Mouse (Mus musculus) Muller cell, postnatal 12 days (primary cell): ENCODE measurements around the gene Slc39a11.
A peak's percentile ranks its signal among the peaks of the same experiment; 100 is the strongest.

ENCODE experiments used
- DNase-seq: peaks from one replicate; pipeline ENCODE4 v3.0.0-alpha.2; 2015; ENCODE audit errors: inconsistent ontology term

Slc39a11 gene

GRCm38 (mm10) chr11:113409121-113409520 lies 240.8 kb downstream of the Slc39a11 start:
- no peak for DNase-seq

- DNase-seq, result no peak
Measured at GRCm38 (mm10) chr11:113407474-113407873, 242.4 kb downstream of the Slc39a11 start.

DNA sequence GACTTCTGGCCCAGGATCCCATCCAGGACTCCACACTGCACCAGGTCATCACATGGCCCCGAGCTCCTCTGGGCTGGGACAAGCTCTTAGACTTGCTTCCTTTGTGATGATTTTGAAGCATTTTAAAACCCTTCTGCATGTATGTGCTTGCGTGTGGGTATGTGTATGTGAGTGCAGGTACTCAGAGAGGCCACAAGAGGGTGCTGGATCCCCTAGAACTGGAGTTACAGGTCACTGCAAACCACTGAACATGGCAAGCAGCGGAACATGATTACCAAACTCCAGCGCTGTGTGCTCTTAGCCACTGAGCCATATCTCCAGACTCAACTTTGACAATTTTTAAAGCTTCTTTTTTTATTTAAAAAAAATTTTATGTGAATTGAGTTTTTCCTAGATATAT lies 249.0 kb downstream of the Slc39a11 start:
- DNase-seq, result no peak

DNA sequence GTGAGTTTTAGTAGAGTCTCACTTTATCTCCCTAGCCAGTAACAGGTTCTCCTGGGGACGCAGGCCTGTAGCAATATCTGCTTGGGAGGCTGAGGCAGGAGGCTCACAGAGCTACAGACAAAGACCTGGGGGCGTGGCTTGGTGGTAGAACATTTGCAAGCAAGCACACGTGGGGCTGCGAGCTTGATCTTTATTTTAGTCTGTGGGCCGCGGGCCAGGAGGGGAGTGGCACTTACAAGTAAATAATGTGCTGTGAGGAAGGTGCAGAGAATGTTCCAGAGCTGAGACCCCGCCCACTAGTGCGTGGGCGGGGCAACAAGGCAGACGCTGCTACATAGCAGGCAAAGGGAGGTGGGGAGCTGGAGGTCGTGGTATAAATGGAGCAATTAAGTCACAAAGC lies 250.3 kb downstream of the Slc39a11 start:
- no peak for DNase-seq

- no peak for DNase-seq
Measured at GRCm38 (mm10) chr11:113397394-113397793, 252.5 kb downstream of the Slc39a11 start.

DNA sequence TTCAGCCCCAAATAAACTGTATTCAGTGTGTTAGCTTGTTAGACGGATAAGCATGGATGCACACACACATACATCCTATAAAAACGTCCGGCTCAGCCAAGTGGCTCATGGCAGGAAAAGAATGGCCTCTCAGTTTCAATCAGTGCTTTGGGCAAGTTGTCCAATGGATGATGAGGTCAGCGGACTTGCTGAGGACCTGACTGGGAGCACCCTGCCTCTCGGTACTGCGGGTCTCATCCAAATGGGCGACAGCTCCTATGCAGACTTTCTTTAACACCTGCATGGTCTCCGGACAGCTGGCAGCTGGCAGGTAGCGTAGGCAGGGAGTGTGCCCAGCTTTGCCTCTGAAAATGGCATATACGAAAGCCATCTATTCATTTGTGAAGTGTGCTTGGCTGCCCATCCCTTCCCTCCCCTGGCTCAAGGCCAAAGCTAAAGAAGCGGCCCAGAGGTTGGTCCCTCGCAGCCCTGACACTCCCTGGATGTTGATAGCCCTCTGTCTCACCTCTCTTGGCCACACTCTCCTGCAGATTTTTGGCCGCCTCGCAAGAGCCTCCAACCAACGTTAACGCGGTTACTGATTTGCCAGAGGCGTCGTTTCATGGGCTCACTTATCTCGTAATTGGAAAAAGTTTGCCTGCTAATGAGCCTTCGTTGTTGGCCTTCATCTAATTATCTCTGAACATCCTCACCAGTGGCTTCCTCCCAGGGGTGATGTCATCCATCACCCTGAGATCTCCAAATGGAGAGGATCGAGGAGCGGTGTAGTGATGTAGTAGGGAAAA lies 256.3 kb downstream of the Slc39a11 start:
- peak; percentile 71 for DNase-seq

DNA sequence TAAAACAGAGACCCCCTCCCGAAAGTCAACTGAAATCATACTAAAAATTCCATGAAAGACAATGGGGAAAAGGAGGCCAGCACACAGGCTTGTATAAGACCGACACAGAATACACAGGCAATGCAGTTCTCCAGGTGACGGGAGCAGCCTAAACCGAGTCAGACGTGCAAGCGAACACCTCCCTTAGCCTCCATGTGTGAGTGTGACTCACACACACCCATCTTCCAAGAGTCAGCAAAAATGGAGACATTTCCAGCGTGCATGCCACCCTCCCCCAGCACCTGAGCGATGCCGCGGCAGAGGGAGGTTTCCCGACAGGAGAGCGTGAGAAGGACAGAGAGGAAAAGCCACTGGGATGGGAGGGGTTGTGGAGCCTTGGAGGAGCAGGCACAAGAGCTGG lies 258.2 kb downstream of the Slc39a11 start:
- DNase-seq, result no peak

DNA sequence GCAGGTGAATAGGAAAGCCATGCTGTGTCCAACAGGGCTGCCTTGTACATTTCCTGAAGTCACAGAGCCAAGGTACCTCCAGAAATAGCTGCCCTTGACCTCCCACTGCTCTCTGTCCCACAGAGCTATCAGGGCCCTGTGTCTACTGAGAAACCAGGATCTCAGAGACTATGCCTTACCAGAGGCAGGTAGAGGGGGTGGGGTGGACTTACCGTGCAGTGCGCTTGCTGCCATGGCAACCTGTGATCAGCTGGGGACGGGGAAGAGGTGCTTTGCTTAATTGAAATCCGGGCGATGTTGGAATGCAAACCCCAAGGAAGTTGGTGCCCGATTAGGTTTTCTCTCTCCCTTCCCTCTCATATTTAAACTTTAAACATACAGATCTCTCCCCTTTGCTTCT lies 260.2 kb downstream of the Slc39a11 start:
- DNase-seq, result no peak

DNA sequence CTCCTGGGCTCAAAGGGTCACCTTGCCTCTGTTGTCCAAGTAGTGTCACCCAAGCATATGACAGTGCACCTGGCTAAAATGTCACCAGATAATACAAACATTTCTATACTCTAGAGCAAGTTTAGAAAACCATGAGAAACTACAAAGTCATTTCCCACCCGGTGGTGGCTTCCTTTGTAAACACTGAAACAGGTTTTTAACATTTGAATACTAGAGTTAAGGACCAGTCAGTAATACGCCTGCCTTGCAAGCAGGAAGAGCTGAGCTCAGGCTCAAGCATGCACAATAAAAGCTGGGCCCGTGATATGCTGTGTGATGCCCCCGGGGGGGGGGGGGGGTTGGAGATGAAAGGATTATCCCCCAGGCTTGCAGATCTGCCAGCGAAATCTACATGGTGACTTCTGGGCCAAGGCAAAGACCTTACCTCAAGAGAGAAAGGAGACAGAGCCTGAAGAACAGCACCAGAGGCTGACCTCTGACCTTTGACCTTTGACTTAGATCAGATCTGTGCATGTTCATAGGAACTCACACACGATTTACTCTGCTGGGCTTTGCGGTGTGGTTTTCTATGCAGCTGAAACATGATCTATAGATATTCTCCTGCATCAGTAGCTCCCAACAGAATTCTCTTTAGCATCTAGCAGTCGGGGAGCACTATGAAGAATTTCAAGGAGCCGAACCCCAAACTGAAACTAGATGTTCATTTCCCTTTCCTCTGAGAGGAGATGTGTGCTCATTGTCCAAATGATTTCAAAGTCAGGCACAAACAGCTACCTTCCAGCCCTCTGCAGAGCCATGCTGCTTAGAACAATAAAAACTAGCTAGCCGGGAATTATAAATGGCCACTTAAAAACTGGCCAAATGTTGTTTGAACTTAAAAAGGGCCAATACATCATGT lies 267.0 kb downstream of the Slc39a11 start:
- no peak for DNase-seq

DNA sequence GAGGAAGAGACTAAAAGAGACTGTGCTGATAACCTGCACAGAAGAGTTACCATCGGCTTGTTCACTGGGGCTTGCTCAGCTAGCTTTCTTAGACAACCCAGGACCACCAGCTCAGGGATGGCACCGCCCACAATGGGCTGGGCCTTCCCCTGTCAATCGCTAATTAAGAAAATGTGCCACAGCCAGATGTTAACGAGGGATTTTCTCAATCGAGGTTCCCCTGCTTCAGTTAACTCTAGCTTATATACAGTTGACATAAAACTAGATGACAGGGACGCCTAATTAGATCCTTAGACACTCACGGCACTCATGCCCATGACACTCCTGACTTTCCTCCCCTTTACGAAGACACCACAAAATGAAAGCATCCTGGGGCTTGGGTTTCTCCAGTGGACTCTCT lies 268.3 kb downstream of the Slc39a11 start:
- DNase-seq, result no peak

- DNase-seq, result no peak
Measured at GRCm38 (mm10) chr11:113378867-113379266, 271.0 kb downstream of the Slc39a11 start.

- DNase-seq, result no peak
Measured at GRCm38 (mm10) chr11:113376066-113376465, 273.8 kb downstream of the Slc39a11 start.

GRCm38 (mm10) chr11:113373926-113374325 lies 276.0 kb downstream of the Slc39a11 start:
- DNase-seq, result no peak

DNA sequence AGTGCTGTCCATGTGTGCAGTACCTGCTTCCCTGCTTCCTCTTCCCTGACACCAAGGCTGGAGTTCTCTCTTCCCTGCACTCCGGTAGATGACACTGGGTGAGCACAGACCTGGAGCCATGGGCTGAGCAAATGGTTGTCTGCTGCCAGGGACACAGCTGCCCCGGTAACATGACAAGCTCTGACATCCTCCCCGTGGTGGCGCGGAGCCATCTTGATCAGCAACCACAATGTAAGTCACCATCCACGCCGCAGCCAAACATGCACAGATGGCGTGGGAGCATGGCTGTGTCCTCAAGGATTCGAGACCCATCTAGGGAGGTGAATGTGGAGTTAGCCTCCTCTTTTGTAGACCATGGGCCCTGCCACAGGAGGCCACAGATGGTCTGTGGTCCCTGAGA lies 276.5 kb downstream of the Slc39a11 start:
- no peak for DNase-seq

- no peak for DNase-seq
Measured at GRCm38 (mm10) chr11:113368046-113368445, 281.8 kb downstream of the Slc39a11 start.

GRCm38 (mm10) chr11:113366257-113367030 lies 283.4 kb downstream of the Slc39a11 start:
- DNase-seq, result no peak

DNA sequence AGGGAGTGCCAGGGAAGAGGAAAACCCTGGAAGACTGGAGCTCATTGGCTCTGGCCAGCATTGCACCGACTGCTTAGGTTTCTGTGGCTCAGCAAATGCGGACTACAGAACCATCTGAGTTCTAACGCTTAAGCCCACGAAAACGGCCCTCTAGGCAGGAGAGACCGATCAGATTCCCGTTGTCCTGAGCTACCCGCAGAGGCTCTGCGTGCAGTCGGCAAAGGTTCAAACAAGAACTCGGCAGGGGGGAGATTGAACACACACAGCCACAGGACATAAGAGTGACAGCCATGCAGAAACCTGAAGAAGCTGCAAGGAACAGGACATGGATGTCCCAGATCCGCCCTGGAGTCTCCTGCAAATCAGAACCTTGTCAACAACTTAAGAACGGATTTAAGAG lies 286.1 kb downstream of the Slc39a11 start:
- no peak for DNase-seq

GRCm38 (mm10) chr11:113362617-113363016 lies 287.3 kb downstream of the Slc39a11 start:
- DNase-seq, result no peak

DNA sequence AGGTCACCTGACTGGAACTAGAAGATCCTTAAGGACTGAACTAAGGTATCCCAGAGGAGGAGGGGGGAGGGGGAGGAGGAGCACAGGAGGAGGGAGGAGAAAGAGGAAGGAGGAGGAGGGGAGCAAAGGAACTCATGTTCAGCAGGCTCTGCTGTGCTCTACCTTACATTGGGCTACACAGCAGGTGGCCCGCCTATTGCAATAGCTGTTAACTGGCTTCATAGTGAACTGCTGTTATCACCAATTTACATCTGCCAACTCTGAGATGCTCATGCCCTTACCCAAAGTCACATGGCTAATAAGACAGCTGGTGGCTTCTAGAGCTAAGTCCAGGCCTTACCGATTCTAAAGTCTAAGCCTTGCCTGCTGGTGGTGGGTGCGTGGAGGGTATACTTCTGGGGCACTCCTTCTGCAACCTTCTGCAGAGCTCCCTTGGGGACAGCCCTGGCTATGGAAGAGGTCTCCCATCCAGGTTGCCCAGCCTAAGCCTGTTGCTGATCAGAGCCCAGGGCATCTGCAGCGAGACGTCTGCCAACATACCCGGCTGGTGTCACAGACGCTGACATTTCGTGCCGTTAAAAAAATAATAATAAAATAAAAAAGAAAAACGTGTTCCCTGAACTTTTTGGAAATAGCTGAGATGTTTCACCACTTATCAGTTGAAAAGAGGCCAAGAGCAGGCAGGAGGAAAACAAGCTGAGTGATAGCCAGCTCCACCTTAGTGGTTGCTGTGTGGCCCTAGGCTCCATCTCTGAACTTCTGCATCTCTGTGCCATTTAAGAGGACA lies 289.6 kb downstream of the Slc39a11 start:
- no peak for DNase-seq

DNA sequence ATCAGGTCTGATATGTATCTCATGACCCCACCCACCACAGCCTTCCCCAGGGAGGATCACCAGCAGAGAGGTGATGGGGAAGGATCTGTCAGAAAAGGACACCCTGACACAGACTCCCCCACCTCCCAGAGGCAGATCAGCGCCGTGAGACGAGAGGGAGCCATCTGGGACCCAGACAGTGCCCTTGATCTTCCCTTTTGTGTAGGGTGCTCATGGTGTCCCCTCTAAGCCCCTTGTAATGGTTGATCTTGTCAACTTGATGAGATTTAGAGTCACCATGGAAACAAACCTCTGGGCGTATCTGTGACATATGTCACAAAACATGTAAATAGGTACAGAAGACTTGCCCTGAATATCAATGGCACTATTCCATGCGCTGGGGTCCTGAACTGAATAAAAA lies 293.9 kb downstream of the Slc39a11 start:
- no peak for DNase-seq

GRCm38 (mm10) chr11:113352085-113352815 lies 297.6 kb downstream of the Slc39a11 start:
- DNase-seq, result peak; percentile 12
